Mouse (Mus musculus) MEL (cell line): ENCODE results near the gene Tmed3. TPM values are rescaled to one million over a fixed set of nuclear protein-coding genes. Genes with fewer than 3 reads are reported as not detected.

ENCODE experiments used
- DNase-seq: peaks from one replicate; pipeline ENCODE4 v3.0.0; 2011; ENCODE audit warnings: low read depth, low spot score
- H3K27ac ChIP-seq: 2 replicates; pipeline ENCODE4 v1.5.1; 2012; ENCODE audit warnings: low read depth, mild to moderate bottlenecking, control low read depth, low read length, moderate library complexity; ENCODE audit not compliant: control insufficient read depth
- H3K27me3 ChIP-seq, 2 experiments: fragments of 150-350 bp in 1 of 2; sonication (generic) in 1 of 2; 2 replicates each; pipeline ENCODE4 v1.6.1; 2012; ENCODE audit warnings: low read length in 2 of 2, mild to moderate bottlenecking in 2 of 2, improper control_type of control experiment in 1 of 2, moderate library complexity in 1 of 2; ENCODE audit not compliant: insufficient read depth in 2 of 2, control insufficient read depth in 1 of 2
- H3K36me3 ChIP-seq, 2 experiments: 2 replicates each; pipeline ENCODE4 v1.6.1; 2012 to 2014; ENCODE audit warnings: low read length in 2 of 2, improper control_type of control experiment in 1 of 2, inconsistent platforms in 1 of 2, mild to moderate bottlenecking in 1 of 2; ENCODE audit not compliant: insufficient read depth in 2 of 2, control insufficient read depth in 1 of 2
- H3K4me1 ChIP-seq, 2 experiments: fragments of 150-350 bp in 1 of 2; sonication (generic) in 1 of 2; 2 replicates each; pipeline ENCODE4 v1.6.1; 2012; ENCODE audit warnings: low read length in 2 of 2, improper control_type of control experiment in 1 of 2, mild to moderate bottlenecking in 1 of 2; ENCODE audit not compliant: insufficient read depth in 2 of 2, control insufficient read depth in 1 of 2
- H3K4me3 ChIP-seq, 2 experiments: fragments of 150-350 bp in 1 of 2; sonication (generic) in 1 of 2; 2 replicates each; pipeline ENCODE4 v1.5.1; 2012; ENCODE audit warnings: low read depth in 2 of 2, low read length in 2 of 2, mild to moderate bottlenecking in 2 of 2, moderate library complexity in 2 of 2, control low read depth in 1 of 2, improper control_type of control experiment in 1 of 2; ENCODE audit not compliant: control insufficient read depth in 1 of 2, insufficient read depth in 1 of 2
- H3K79me2 ChIP-seq: 2 replicates; pipeline ENCODE4 v1.6.1; 2012; ENCODE audit warnings: mild to moderate bottlenecking, low read length, moderate library complexity; ENCODE audit not compliant: control insufficient read depth, poor library complexity, insufficient read depth
- H3K9ac ChIP-seq: 2 replicates; pipeline ENCODE4 v1.6.1; 2012; ENCODE audit warnings: low read depth, mild to moderate bottlenecking, control low read depth, low read length, moderate library complexity; ENCODE audit not compliant: control insufficient read depth, poor library complexity, severe bottlenecking
- H3K9me3 ChIP-seq: fragments of 150-350 bp; sonication (generic); replicated peaks from 2 replicates; pipeline ENCODE4 v1.6.1; 2012; ENCODE audit warnings: mild to moderate bottlenecking, low read length, improper control_type of control experiment, moderate library complexity; ENCODE audit not compliant: insufficient read depth
- CHD1 ChIP-seq: IDR thresholded peaks from 2 replicates; pipeline ENCODE4 v1.6.1; 2012; ENCODE audit warnings: low read depth, mild to moderate bottlenecking, inconsistent platforms, low read length, improper control_type of control experiment
- CTCF ChIP-seq, 3 experiments: IDR thresholded peaks in 2 of 3; conservative IDR thresholded peaks in 1 of 3; 2 replicates each; pipeline ENCODE4 v1.5.1; 2011 to 2012; ENCODE audit warnings: low read length in 3 of 3, low read depth in 2 of 3, mild to moderate bottlenecking in 2 of 3, improper control_type of control experiment in 1 of 3, inconsistent platforms in 1 of 3, mixed read lengths in 1 of 3, moderate library complexity in 1 of 3; ENCODE audit not compliant: control insufficient read depth in 1 of 3, insufficient read depth in 1 of 3, poor library complexity in 1 of 3, severe bottlenecking in 1 of 3
- ETS1 ChIP-seq: IDR thresholded peaks from 2 replicates; pipeline ENCODE4 v1.6.1; 2012; ENCODE audit warnings: low read depth, mild to moderate bottlenecking, inconsistent platforms, low read length, improper control_type of control experiment, moderate library complexity
- HCFC1 ChIP-seq: IDR thresholded peaks from 2 replicates; pipeline ENCODE4 v1.6.1; 2012; ENCODE audit warnings: low read depth, mild to moderate bottlenecking, inconsistent platforms, low read length, improper control_type of control experiment, moderate library complexity
- MAFK ChIP-seq: IDR thresholded peaks from 2 replicates; pipeline ENCODE4 v1.6.1; 2011; ENCODE audit warnings: low read depth, mild to moderate bottlenecking, low read length, improper control_type of control experiment, borderline replicate concordance
- MAX ChIP-seq: IDR thresholded peaks from 2 replicates; pipeline ENCODE4 v1.6.1; 2011; ENCODE audit warnings: low read length, improper control_type of control experiment
- MYB ChIP-seq: IDR thresholded peaks from 2 replicates; pipeline ENCODE4 v1.6.1; 2011; ENCODE audit warnings: mild to moderate bottlenecking, low read depth, low read length, improper control_type of control experiment
- POLR2A ChIP-seq, 2 experiments: IDR thresholded peaks; 2 replicates each; pipeline ENCODE4 v1.6.1; 2011 to 2012; ENCODE audit warnings: low read length in 2 of 2, mild to moderate bottlenecking in 2 of 2, control low read depth in 1 of 2, improper control_type of control experiment in 1 of 2, low read depth in 1 of 2, moderate library complexity in 1 of 2; ENCODE audit not compliant: control insufficient read depth in 1 of 2, insufficient read depth in 1 of 2, poor library complexity in 1 of 2
- POLR2AphosphoS5 ChIP-seq: IDR thresholded peaks from 2 replicates; pipeline ENCODE4 v1.6.1; 2012; ENCODE audit warnings: low read depth, borderline replicate concordance, mild to moderate bottlenecking, inconsistent platforms, low read length, moderate library complexity, mixed read lengths
- SIN3A ChIP-seq: IDR thresholded peaks from 2 replicates; pipeline ENCODE4 v1.6.1; 2012; ENCODE audit warnings: low read length, improper control_type of control experiment, inconsistent platforms
- TCF12 ChIP-seq: IDR thresholded peaks from 2 replicates; pipeline ENCODE4 v1.6.1; 2014; ENCODE audit warnings: low read depth, mild to moderate bottlenecking, inconsistent platforms, low read length, improper control_type of control experiment, moderate library complexity
- ZC3H11A ChIP-seq: IDR thresholded peaks from 2 replicates; pipeline ENCODE4 v1.6.1; 2012; ENCODE audit warnings: low read depth, mild to moderate bottlenecking, inconsistent platforms, low read length, improper control_type of control experiment
- ZMIZ1 ChIP-seq: IDR thresholded peaks from 2 replicates; pipeline ENCODE4 v1.6.1; 2012; ENCODE audit warnings: low read depth, mild to moderate bottlenecking, inconsistent platforms, low read length, improper control_type of control experiment, moderate library complexity
- ZNF384 ChIP-seq: IDR thresholded peaks from 2 replicates; pipeline ENCODE4 v1.6.1; 2012; ENCODE audit warnings: low read depth, mild to moderate bottlenecking, inconsistent platforms, low read length, improper control_type of control experiment
- polyA plus RNA-seq, 2 experiments: library from polyadenylated mRNA; stranded (reverse) in 1 of 2; unstranded in 1 of 2; fragments of >175 nt in 1 of 2; fragments of >200 nt in 1 of 2; gene quantifications; 2 replicates each; pipeline versions ENCODE4 v1.2.1 to v1.2.4; 2012; ENCODE audit warnings: low replicate concordance in 2 of 2, low read depth in 1 of 2; ENCODE audit not compliant: insufficient read length in 2 of 2, insufficient read depth in 1 of 2, missing spikeins in 1 of 2
- total RNA-seq: library from RNA; depleted of rRNA; stranded (reverse); fragments of 300-350 nt; gene quantifications from 2 replicates; pipeline ENCODE4 v1.2.3, GENCODE M21; 2012; rRNA removed

Tmed3 gene
- total and polyA plus RNA-seq, 3 experiments, result 76.7 to 102 TPM; not detected in 1

GRCm38 (mm10) chr9:89669878-89670277 lies 35.0 kb downstream of the Tmed3 start:
- no peak overlapping the region for H3K4me3 ChIP-seq
- no peak for DNase-seq

GRCm38 (mm10) chr9:89667306-89667942 lies 37.4 kb downstream of the Tmed3 start:
- no peak for DNase-seq
- TF ChIP-seq MAFK (no peak), MAX (no peak), CTCF (IDR thresholded peaks at IDR 0.05 in 2 of 3, conservative IDR thresholded peaks at IDR 0.05 in 1 of 3; ENCODE audit: control insufficient read depth in 1 of 3, insufficient read depth in 1 of 3, low read depth in 2 of 3, low read length in 3 of 3, poor library complexity in 1 of 3, severe bottlenecking in 1 of 3) (no peak), TCF12 (no peak), MYB (no peak)

More at GRCm38 (mm10) chr9:89669878-89670277, 35.0 kb downstream of the Tmed3 start:
- H3K9ac ChIP-seq, result no peak overlapping the region
- H3K79me2 ChIP-seq, result no peaks in the 10 kb centered on the region
- TF ChIP-seq SIN3A, result no peak
- no peak for TF ChIP-seq ZC3H11A
- no peak for TF ChIP-seq ZMIZ1
- no peak for TF ChIP-seq ETS1
- H3K27ac ChIP-seq, result no peak overlapping the region
- no peaks in the 10 kb centered on the region for H3K4me1 ChIP-seq
- H3K27me3 ChIP-seq, result no peaks in the 10 kb centered on the region
- no peaks in the 10 kb centered on the region for H3K9me3 ChIP-seq
- H3K36me3 ChIP-seq, result no peaks in the 10 kb centered on the region

GRCm38 (mm10) chr9:89650913-89651312 lies 54.0 kb downstream of the Tmed3 start:
- no peak for DNase-seq
- TF ChIP-seq ZNF384, result no peak
- TF ChIP-seq CHD1, result no peak
- no peak for TF ChIP-seq POLR2AphosphoS5
- no peak for TF ChIP-seq POLR2A (IDR thresholded peaks at IDR 0.05; ENCODE audit: control insufficient read depth in 1 of 2, insufficient read depth in 1 of 2, low read depth in 1 of 2, low read length in 2 of 2, poor library complexity in 1 of 2)
- no peak for TF ChIP-seq HCFC1

More at GRCm38 (mm10) chr9:89667306-89667942, 37.4 kb downstream of the Tmed3 start:
- Histone ChIP-seq H3K27ac (no peak overlapping the region), H3K9me3 (no peaks in the 10 kb centered on the region), H3K79me2 (no peaks in the 10 kb centered on the region), H3K4me3 (no peak overlapping the region), H3K4me1 (no peaks in the 10 kb centered on the region), H3K9ac (no peak overlapping the region), H3K36me3 (no peaks in the 10 kb centered on the region), H3K27me3 (no peaks in the 10 kb centered on the region)

More at GRCm38 (mm10) chr9:89650913-89651312, 54.0 kb downstream of the Tmed3 start:
- no peaks in the 10 kb centered on the region for H3K4me1 ChIP-seq
- H3K79me2 ChIP-seq, result no peaks in the 10 kb centered on the region
- H3K9me3 ChIP-seq, result no peaks in the 10 kb centered on the region
- H3K27me3 ChIP-seq, result no peaks in the 10 kb centered on the region
- H3K36me3 ChIP-seq, result no peaks in the 10 kb centered on the region
- H3K27ac ChIP-seq, result no peak overlapping the region
- H3K9ac ChIP-seq, result no peak overlapping the region
- no peak overlapping the region for H3K4me3 ChIP-seq

Other genes with a start within 250 kb of the Tmed3 start
- gene Minar1, start 81.9 kb downstream of the Tmed3 start, total RNA-seq, result not detected in 2 replicates
- gene Minar1, start 81.9 kb downstream of the Tmed3 start, polyA plus RNA-seq, result not detected
- not detected in 2 replicates for gene Ankrd34c, start 33.4 kb upstream of the Tmed3 start, total RNA-seq
- gene Ankrd34c, start 33.4 kb upstream of the Tmed3 start, polyA plus RNA-seq, result not detected
- gene Rasgrf1, start 204.8 kb upstream of the Tmed3 start, total RNA-seq, result not detected in 2 replicates
- gene Rasgrf1, start 204.8 kb upstream of the Tmed3 start, polyA plus RNA-seq, result not detected